Mouse (Mus musculus): ENCODE data around the gene Tead2.
A peak's percentile ranks its signal among the peaks of the same experiment; 100 is the strongest.
"Not testable (repeated sequence)": the region's sequence is repeated elsewhere in the genome, so short reads cannot be mapped to it uniquely, and the experiment has no call there.

Tead2 gene

DNA sequence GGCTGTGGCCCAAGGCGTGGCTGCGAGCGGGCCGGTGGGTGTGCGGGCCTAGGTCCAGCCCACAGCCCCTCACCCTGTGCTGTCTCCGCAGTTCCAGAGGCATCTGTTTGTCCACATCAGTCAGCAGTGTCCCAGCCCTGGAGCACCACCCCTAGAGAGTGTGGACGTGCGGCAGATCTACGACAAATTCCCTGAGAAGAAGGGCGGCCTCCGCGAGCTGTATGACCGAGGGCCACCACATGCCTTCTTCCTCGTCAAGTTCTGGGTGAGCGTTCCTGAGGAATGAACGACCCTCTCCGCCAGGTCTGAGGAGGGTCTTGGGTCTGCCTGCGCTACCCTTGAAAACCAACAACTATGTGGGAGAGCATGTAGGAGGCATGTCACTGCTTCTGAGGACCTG lies 13.0 kb downstream of the Tead2 start:
- DNase-seq (ENCODE audit: low spot score in 2 of 2): no peak

- no peak for DNase-seq (ENCODE audit: low spot score in 2 of 2)
These were observed 13.5 kb downstream of the Tead2 start for GRCm38 (mm10) chr7:45229046-45229445.

GRCm38 (mm10) chr7:45229459-45230203 lies 14.1 kb downstream of the Tead2 start:
- no peak for DNase-seq (ENCODE audit: low spot score in 2 of 2)

DNA sequence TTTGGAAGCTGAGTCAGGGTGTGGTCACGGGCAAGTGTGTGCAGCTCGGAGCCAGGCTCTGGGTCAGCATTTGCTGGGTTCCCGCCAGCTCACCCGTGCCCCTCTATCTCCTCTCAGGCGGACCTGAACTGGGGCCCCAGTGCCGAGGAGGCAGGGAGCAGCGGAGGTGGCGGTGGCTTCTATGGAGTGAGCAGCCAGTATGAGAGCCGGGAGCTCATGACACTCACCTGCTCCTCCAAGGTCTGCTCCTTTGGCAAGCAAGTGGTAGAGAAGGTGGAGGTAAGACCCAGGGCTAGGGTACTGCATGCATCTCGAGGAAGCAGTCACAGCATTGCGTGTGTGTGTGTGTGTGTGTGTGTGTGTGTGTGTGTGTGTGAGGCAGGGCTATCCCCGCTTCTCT lies 15.6 kb downstream of the Tead2 start:
- DNase-seq (ENCODE audit: low spot score in 2 of 2): no peak

DNA sequence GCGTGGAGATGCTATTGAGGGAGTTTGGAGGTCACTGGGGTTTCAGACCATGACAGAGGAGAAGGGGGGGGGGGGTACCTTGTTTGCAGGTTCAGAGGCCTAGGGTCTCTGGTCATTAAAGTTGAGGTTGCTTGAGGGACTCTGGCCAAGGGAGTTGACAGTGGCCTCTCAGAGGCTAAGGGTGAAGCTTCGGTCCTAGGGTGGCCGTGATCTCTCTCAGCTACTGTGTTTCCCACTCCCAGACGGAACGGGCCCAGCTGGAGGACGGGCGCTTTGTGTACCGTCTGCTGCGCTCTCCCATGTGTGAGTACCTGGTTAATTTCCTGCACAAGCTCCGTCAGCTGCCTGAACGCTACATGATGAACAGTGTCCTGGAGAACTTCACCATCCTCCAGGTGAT lies 16.4 kb downstream of the Tead2 start:
- no peak for DNase-seq (ENCODE audit: low spot score in 2 of 2)

- DNase-seq (ENCODE audit: low spot score in 2 of 2): peak in 1 of 2 experiments; percentile 66
These were observed 17.3 kb downstream of the Tead2 start for GRCm38 (mm10) chr7:45232716-45233465.

- peak; percentile 55 to 87 for DNase-seq (ENCODE audit: low spot score in 2 of 2)
These were observed 18.2 kb downstream of the Tead2 start for GRCm38 (mm10) chr7:45233580-45234332.

DNA sequence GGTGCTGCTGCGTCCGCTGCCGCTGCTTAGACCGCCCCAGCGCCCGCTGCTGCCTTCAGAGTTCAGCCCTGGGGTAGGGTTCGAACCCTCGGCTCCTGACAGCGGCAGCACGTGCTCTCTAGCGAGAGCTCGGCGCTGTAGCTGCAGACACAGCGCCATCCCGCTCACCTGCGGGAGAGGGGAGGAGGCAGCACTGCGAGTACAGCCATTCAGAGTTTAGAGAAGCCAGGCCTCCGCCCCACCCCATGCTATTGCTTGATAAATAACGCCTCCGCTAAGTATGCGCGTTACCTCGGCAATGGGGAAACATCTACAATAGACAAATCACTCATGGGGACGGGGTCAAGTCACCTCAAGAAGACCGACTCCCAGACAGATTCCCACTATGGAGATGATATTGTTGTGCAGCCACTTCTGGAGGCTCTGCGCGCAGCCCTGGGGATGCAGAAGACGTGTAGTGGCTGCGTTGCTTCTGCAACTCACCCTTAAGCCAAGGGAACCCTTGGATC lies 18.8 kb downstream of the Tead2 start:
- DNase-seq (ENCODE audit: low spot score in 2 of 2): no peak

DNA sequence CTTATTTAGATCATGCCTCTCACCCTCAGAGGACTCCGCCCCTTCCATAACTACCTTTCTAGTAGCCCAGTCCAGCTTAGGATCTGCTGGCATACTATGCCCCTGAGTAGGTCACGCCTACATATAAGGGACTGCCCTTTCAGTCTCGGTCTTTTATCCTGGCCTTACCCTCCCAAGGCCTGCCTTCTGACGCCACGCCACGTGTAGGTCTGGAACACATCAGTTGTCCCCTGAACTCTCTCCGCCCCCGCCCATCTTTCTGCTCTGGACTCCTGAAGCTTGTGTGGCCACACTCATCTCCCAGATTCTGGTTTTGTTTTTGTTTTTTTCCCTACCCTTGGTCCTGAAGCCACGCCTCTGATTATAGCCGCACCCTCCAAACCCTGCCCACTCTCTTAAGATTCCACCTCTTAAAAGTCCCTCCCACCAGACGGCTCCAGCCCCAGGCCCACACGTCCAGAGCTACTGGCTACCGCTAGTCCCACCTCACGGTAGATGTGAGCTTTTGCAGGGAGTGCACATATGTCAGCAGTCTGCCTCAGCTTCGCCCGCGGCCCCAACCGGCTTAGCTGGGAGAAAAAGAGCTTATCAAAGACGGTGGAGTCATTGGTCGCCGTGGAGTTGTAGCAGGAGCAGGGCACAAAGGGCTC lies 19.5 kb downstream of the Tead2 start:
- DNase-seq (ENCODE audit: low spot score in 2 of 2): no peak

GRCm38 (mm10) chr7:45235656-45236180 lies 20.2 kb downstream of the Tead2 start:
- DNase-seq (ENCODE audit: low spot score in 2 of 2): no peak

GRCm38 (mm10) chr7:45237747-45238699 lies 22.5 kb downstream of the Tead2 start:
- DNase-seq (ENCODE audit: low spot score in 2 of 2): no peak

DNA sequence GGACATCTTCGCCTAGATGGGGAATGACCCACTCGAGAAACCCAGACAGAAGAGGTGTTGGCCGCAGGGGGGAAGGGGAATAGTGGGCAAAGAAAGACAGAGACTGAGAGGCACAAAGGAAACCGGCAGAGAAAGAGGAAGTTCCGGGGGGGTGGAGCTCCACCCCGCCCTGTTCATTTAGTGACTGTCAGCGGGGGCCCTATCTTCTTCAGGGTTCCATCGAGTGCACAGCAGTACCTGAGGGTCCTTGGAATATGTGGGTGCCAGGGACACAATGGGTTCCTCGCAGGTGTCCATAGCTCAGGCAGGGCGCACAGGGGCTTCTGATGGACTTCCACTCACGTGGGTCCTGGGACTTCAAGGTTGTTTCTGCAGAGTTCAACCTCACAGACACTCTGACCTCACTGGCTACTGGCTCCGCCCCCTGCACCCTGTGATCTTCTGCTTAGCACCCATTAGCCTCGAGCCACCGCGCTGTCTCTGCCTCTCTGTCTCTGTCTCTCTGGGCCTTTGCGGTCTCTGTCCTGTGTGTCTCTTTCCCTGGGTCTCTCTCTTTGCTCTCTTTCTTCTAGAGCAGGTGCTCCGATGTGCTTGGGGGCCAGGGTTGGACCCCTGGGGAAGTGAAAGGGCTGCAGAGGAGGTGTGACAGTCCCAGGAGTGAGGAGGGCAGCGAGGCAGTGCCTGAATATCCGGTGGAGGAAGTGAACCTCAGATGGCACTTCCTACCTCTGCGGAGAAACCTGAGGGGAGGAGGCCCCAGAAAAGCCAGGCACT lies 23.4 kb downstream of the Tead2 start, which contains the start of gene Cd37:
Cd37 (minus strand) TSS at position 393 of the 774 bp plus-strand sequence.
- no peak for DNase-seq (ENCODE audit: low spot score in 2 of 2)

DNA sequence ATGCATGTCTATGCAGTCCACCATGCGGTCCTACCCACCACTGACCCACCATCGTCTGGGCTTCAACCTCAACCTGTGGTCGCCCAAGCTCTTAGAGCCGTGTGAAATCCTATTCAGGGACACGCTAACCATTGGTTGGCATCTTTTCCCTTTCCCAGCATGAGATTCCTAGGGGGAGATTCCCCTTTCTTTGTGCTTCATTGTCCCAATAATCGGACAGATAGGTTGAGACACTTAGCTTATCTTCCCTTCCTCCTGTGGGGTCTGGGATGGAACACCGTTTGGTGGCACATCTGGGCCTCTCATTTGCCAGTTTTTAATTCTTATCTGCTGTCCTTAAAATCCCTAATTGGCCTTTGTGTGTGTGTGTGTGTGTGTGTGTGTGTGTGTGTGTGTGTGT lies 24.6 kb downstream of the Tead2 start:
- no peak for DNase-seq (ENCODE audit: low spot score in 2 of 2)

- peak in 1 of 2 experiments; percentile 60 for DNase-seq (ENCODE audit: low spot score in 2 of 2)
These were observed 25.3 kb downstream of the Tead2 start, which contains the start of gene Slc6a16 for GRCm38 (mm10) chr7:45240633-45241388. Gene Slc6a16 (plus strand): TSS chr7:45241085.

- no peak for DNase-seq (ENCODE audit: low spot score in 2 of 2)
These were observed 25.8 kb downstream of the Tead2 start for GRCm38 (mm10) chr7:45241389-45241749.

DNA sequence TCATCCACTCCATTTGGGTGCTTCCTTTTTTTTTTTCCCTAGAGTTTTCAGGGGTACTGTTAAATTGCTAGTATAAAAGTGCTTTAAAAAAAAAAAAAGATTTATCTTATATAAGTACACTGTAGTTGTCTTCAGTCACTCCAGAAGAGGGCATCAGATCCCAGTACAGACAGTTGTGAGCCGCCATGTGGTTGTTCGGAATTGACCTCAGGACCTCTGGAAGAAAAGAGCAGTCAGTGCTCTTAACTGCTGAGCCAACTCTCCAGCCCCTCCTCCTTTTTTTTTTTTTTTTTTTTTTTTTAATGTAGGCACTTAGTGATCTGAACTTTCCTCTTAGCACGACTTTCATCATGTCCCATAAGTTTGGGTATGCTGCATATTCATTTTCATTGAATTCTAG lies 32.1 kb downstream of the Tead2 start:
- no peak for DNase-seq (ENCODE audit: low spot score in 2 of 2)

DNA sequence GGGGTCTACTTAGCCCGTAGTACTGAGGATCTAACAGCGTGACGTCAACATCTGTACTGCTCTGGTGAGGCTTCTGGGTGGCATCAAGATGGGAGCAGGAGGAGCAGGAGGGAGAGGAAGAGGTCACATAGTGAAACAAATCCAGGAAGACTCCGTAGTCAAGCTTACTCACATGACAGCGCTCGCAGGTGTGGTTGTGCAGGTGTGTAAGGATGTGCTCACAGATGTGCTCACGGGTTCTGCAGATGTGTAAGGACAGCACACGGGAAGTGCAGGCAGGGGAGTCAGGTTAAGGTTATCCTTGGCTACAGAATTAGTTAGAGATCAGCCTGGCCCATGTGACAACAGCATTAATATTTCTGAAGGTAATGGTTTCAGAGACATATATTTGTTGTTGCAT lies 38.3 kb downstream of the Tead2 start:
- no peak for DNase-seq (ENCODE audit: low spot score in 2 of 2)

DNA sequence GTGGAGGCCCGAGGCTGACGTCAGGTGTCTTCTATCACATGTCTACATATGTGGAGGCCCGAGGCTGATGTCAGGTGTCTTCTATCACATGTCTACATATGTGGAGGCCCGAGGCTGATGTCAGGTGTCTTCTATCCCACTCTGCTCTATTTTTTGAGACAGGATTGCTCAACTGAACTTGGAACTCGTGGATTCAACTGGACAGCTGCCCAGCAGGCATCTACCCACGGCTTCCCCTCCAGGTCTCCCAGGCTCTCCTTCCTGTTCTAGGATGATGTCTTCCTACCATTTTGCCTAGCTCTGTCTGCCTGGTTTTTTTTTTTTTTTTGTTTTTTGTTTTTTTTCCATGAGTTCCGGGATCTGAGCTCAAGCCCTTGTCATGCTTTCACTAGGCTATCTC lies 40.3 kb downstream of the Tead2 start:
- DNase-seq (ENCODE audit: low spot score in 2 of 2): not testable (repeated sequence)
